Mouse (Mus musculus) left cerebral cortex, postnatal 14 days (tissue): ENCODE measurements around the gene Lrrc59. TPM values are rescaled to one million over a fixed set of nuclear protein-coding genes. Genes with fewer than 3 reads are reported as not detected.
"Not testable (repeated sequence)": the region's sequence is repeated elsewhere in the genome, so short reads cannot be mapped to it uniquely, and the experiment has no call there.

Experiments used
- DNase-seq, 2 experiments: peaks; one replicate each; pipeline ENCODE4 v3.0.0; 2021 to 2022; ENCODE audit warnings: low spot score in 2 of 2, mixed read lengths in 1 of 2
- intact Hi-C: fragments of 180-260 bp; cut with DNase I; formaldehyde crosslinking; loops from one replicate; pipeline ENCODE4 v1.15.1; 2025
- total RNA-seq, 2 experiments: library from RNA; stranded (reverse); gene quantifications; 2 replicates each; pipeline ENCODE4 v1.2.3; 2021

The Lrrc59 gene
- total RNA-seq, 2 experiments from 2014 or later, result 83.8 to 84.9 TPM

GRCm38 (mm10) chr11:94681640-94682039, 52.1 kb downstream of the Lrrc59 start:
- no peak for DNase-seq
- intact Hi-C loops, result no loop called here

GRCm38 (mm10) chr11:94682427-94682826, 52.9 kb downstream of the Lrrc59 start:
- intact Hi-C loops, result no loop called here

GRCm38 (mm10) chr11:94687178-94687577, 57.6 kb downstream of the Lrrc59 start:
- intact Hi-C loops, result no loop called here
- no peak for DNase-seq

More at GRCm38 (mm10) chr11:94682427-94682826, 52.9 kb downstream of the Lrrc59 start:
- DNase-seq, result no peak

- intact Hi-C loops, DNase-seq: not testable (repeated sequence)
These were observed 62.9 kb downstream of the Lrrc59 start for GRCm38 (mm10) chr11:94692502-94692901.

Other genes with a start within 250 kb of the Lrrc59 start
- gene Abcc3, start 236.8 kb upstream of the Lrrc59 start, total RNA-seq, result 1 to 10 TPM; 1.6 to 2.3 TPM
- 100 to 1,000 TPM; 107 to 130 TPM for gene Cacna1g, start 155.6 kb upstream of the Lrrc59 start, total RNA-seq
- gene Spata20, start 143.6 kb upstream of the Lrrc59 start, total RNA-seq, result under 1 TPM; 0.38 to 0.62 TPM
- gene Epn3, start 129.8 kb upstream of the Lrrc59 start, total RNA-seq, result 1 to 10 TPM in 1 of 2 experiments, under 1 TPM in 1; 0.95 to 1.3 TPM
- 1 to 10 TPM; 3.2 to 3.8 TPM for gene Mycbpap, start 108.0 kb upstream of the Lrrc59 start, total RNA-seq
- gene Rsad1, start 80.5 kb upstream of the Lrrc59 start, total RNA-seq, result 10 to 100 TPM; 16.1 to 16.8 TPM
- under 1 TPM in 1 of 2 experiments, not detected in 1; 0.38 TPM for gene Chad, start 64.7 kb upstream of the Lrrc59 start, total RNA-seq
- gene Acsf2, start 27.9 kb upstream of the Lrrc59 start, total RNA-seq, result 10 to 100 TPM; 16.9 to 17.2 TPM
- 10 to 100 TPM; 65.2 to 72.5 TPM for gene Mrpl27, start 24.0 kb downstream of the Lrrc59 start, total RNA-seq
- gene Eme1, start 24.2 kb downstream of the Lrrc59 start, total RNA-seq, result under 1 TPM; 0.21 to 0.79 TPM
- gene Xylt2, start 47.7 kb downstream of the Lrrc59 start, total RNA-seq, result 10 to 100 TPM; 23.1 to 25.8 TPM
- gene Gm11541, start 74.7 kb downstream of the Lrrc59 start, total RNA-seq, result not detected
- gene Cdc34b, start 112.0 kb downstream of the Lrrc59 start, total RNA-seq, result under 1 TPM; 0.31 to 0.38 TPM
- gene Tmem92, start 152.9 kb downstream of the Lrrc59 start, total RNA-seq, result not detected